Mouse (Mus musculus): Measurements from ENCODE around the gene Arid1b.

The Arid1b gene

GRCm38 (mm10) chr17:4993840-4994503 lies at the start of gene Arid1b:
Arid1b (plus strand) TSS chr17:4994332.
- DNase-seq = peak; percentile 88 to 93

- peak; percentile 72 to 74 for DNase-seq
Observed at GRCm38 (mm10) chr17:4945311-4945751, 48.8 kb upstream of the Arid1b start.

GRCm38 (mm10) chr17:4945871-4946331 lies 48.2 kb upstream of the Arid1b start:
- DNase-seq = peak; percentile 80 to 82

- DNase-seq = peak; percentile 60 to 74
Observed at GRCm38 (mm10) chr17:4946421-4946974, 47.6 kb upstream of the Arid1b start.

- peak in 1 of 2 experiments; percentile 6 for DNase-seq
Observed at GRCm38 (mm10) chr17:4947013-4947412, 47.1 kb upstream of the Arid1b start.

- DNase-seq = peak in 1 of 2 experiments; percentile 12
Observed at GRCm38 (mm10) chr17:4947439-4947838, 46.7 kb upstream of the Arid1b start.

GRCm38 (mm10) chr17:4948501-4948900 lies 45.6 kb upstream of the Arid1b start:
- no peak for DNase-seq

GRCm38 (mm10) chr17:4954431-4954830 lies 39.7 kb upstream of the Arid1b start:
- DNase-seq = no peak

- no peak for DNase-seq
Observed at GRCm38 (mm10) chr17:4964192-4964877, 29.8 kb upstream of the Arid1b start.

- DNase-seq = no peak
Observed at GRCm38 (mm10) chr17:4967201-4967600, 26.9 kb upstream of the Arid1b start.

GRCm38 (mm10) chr17:4968035-4968434 lies 26.1 kb upstream of the Arid1b start:
- no peak for DNase-seq

GRCm38 (mm10) chr17:4968878-4969277 lies 25.3 kb upstream of the Arid1b start:
- DNase-seq = no peak

- no peak for DNase-seq
Observed at GRCm38 (mm10) chr17:4972261-4972660, 21.9 kb upstream of the Arid1b start.

- peak; percentile 95 to 96 for DNase-seq
Observed at GRCm38 (mm10) chr17:4974736-4975135, 19.4 kb upstream of the Arid1b start.

- DNase-seq = no peak
Observed at GRCm38 (mm10) chr17:4980151-4980550, 14.0 kb upstream of the Arid1b start.

- DNase-seq = no peak
Observed at GRCm38 (mm10) chr17:4982819-4983218, 11.3 kb upstream of the Arid1b start.

- DNase-seq = no peak
Observed at GRCm38 (mm10) chr17:4984691-4985090, 9.4 kb upstream of the Arid1b start.

GRCm38 (mm10) chr17:4990911-4991560 lies 3.1 kb upstream of the Arid1b start:
- no peak for DNase-seq

- no peak for DNase-seq
Observed at GRCm38 (mm10) chr17:4991600-4991999, 2.5 kb upstream of the Arid1b start.

GRCm38 (mm10) chr17:4993497-4993839 lies 664 bp upstream of the Arid1b start:
- no peak for DNase-seq

- DNase-seq = peak in 1 of 2 experiments; percentile 78
Observed at GRCm38 (mm10) chr17:4994504-4994812, 326 bp downstream of the Arid1b start.

- peak; percentile 79 to 81 for DNase-seq
Observed at GRCm38 (mm10) chr17:4994813-4995560, 855 bp downstream of the Arid1b start.

- DNase-seq = peak; percentile 84 to 85
Observed at GRCm38 (mm10) chr17:4995561-4996051, 1.5 kb downstream of the Arid1b start.

Data from cerebellum, postnatal 25 days (tissue).